ENCODE assay signal across 23 mouse cellular contexts in the genomic region with DNA sequence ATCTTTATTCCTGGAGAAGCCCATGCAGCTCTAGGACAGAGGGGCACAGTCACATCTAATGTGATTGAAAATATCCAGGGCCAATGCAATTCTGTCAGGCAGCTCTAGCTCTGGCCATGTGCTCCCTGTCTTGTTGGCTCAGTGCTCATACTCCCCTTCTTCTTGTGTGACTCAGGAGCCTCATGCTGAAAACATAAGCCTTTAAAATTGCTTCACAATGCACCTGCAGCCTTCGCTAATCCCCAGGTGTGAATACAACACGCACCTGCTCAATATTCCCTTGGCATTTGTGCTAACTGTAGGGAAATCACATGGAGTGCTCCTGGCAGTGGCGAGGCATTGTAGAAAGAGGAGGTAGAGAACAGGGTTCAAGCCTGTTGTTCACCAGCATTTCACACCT.
DNase-seq lines count a peak whose midpoint lies in the region; ATAC-seq and TF ChIP-seq lines count a peak whose summit lies in the region.
"Had no signal": no experiment of that assay in that cellular context is flagged by ENCODE, and none has a peak within 500 bp of the region (broad histone marks: within the 10 kb centered on the region; RNA-seq: fewer than 3 reads in every experiment).

No protein-coding gene starts in this region.

- H3K9ac ChIP-seq in embryonic facial prominence, embryonic 14.5 days (ENCODE audit: low read depth, low read length) = no peak overlapping the region
- no peak overlapping the region for H3K9ac ChIP-seq in hindbrain, embryonic 16.5 days (ENCODE audit: low read depth, low read length)

- no peak overlapping the region for H3K27ac ChIP-seq in embryonic facial prominence, embryonic 14.5 days (replicated peaks; ENCODE audit: low read depth, low read length)
- no peak overlapping the region for H3K27ac ChIP-seq in embryonic facial prominence, embryonic 10.5 days (replicated peaks)
- H3K27ac ChIP-seq in gastrocnemius, adult 2 months = no peak overlapping the region
- no peak overlapping the region for H3K27ac ChIP-seq in hindbrain, embryonic 16.5 days (ENCODE audit: low read depth, low read length)

- H3K36me3 ChIP-seq in embryonic facial prominence, embryonic 14.5 days (ENCODE audit: control insufficient read depth, insufficient read depth, low read length) = no peaks in the 10 kb centered on the region
- no peaks in the 10 kb centered on the region for H3K36me3 ChIP-seq in embryonic facial prominence, embryonic 10.5 days (replicated peaks)
- no peaks in the 10 kb centered on the region for H3K36me3 ChIP-seq in hindbrain, embryonic 16.5 days (ENCODE audit: control insufficient read depth, insufficient read depth, low read length)
- H3K36me3 ChIP-seq: G1E had no signal

- H3K4me3 ChIP-seq in embryonic facial prominence, embryonic 14.5 days (ENCODE audit: low read depth, low read length) = no peak overlapping the region
- H3K4me3 ChIP-seq in embryonic facial prominence, embryonic 10.5 days = no peak overlapping the region
- no peak overlapping the region for H3K4me3 ChIP-seq in gastrocnemius, adult 2 months
- H3K4me3 ChIP-seq in hindbrain, embryonic 16.5 days (ENCODE audit: low read length) = no peak overlapping the region

- no peak overlapping the region for H3K4me2 ChIP-seq in embryonic facial prominence, embryonic 14.5 days (ENCODE audit: low read depth, low read length)
- no peak overlapping the region for H3K4me2 ChIP-seq in hindbrain, embryonic 16.5 days (ENCODE audit: low read length)

- no peak for TF ChIP-seq CTCF in brain, embryonic 14.5 days (IDR thresholded peaks at IDR 0.05; ENCODE audit: borderline replicate concordance, extremely low read depth, insufficient read depth, insufficient read length)
- no peak for TF ChIP-seq CTCF in gastrocnemius, adult 2 months (IDR thresholded peaks at IDR 0.05)

- no peaks in the 10 kb centered on the region for H3K4me1 ChIP-seq in embryonic facial prominence, embryonic 14.5 days (ENCODE audit: control insufficient read depth, insufficient read depth, low read length)
- H3K4me1 ChIP-seq in embryonic facial prominence, embryonic 10.5 days = peaks cover 6% of the 10 kb centered on the region; the same call in 1 of the 2 replicates
- no peaks in the 10 kb centered on the region for H3K4me1 ChIP-seq in hindbrain, embryonic 16.5 days (ENCODE audit: control insufficient read depth, insufficient read depth, low read depth, low read length)

- 62% methylated on average over 3 of the region's 3 CpGs for WGBS in embryonic facial prominence, embryonic 14.5 days
- WGBS in embryonic facial prominence, embryonic 10.5 days = 73% methylated on average over 3 of the region's 3 CpGs
- whole genome bisulfite sequencing in hindbrain, embryonic 16.5 days = 63% methylated on average over 3 of the region's 3 CpGs

- peak; percentile 85 for ATAC-seq in embryonic facial prominence, embryonic 14.5 days (ENCODE audit: low read depth)
- no peak for ATAC-seq in hindbrain, embryonic 16.5 days
- ATAC-seq: activated CD4-positive, CD25-positive, alpha-beta regulatory T cell, adult 4 months; CD4-positive, CD25-positive, alpha-beta regulatory T cell, adult 4 months; Patski had no signal

- peak; percentile 70 for DNase-seq in embryonic facial prominence, embryonic 14.5 days (ENCODE audit: low spot score)
- DNase-seq in embryonic facial prominence, embryonic 10.5 days (ENCODE audit: low spot score) = no peak
- peak; percentile 10 for DNase-seq in MN1 (ENCODE audit: low spot score)
- peak; percentile 16 for DNase-seq in brain, embryonic 14.5 days (ENCODE audit: low read depth)
- DNase-seq in gastrocnemius, adult 2 months = no peak
- DNase-seq: adrenal gland, adult 2 months; adrenal gland, adult 8-10 months; adrenal gland, postnatal 10 days; adrenal gland, postnatal 14 days; adrenal gland, postnatal 25 days; adrenal gland, postnatal 36 days; B cell, adult 2 months; cerebellum, adult 11 months; cerebellum, adult 11-12 months; cerebellum, adult 18-20 months; cerebellum, adult 2 months; cerebellum, adult 8-10 months had no signal

- intact Hi-C loops in gastrocnemius, adult 2 months (cut with DNase I) = no loop called here

- TF ChIP-seq POLR2A in brain, embryonic 14.5 days (IDR thresholded peaks at IDR 0.05; ENCODE audit: borderline replicate concordance, extremely low read depth, insufficient read depth, insufficient read length, poor library complexity, severe bottlenecking) = no peak

- H3K27me3 ChIP-seq in embryonic facial prominence, embryonic 14.5 days (replicated peaks; ENCODE audit: control insufficient read depth, insufficient read depth, low read length) = no peaks in the 10 kb centered on the region
- peaks cover 5% of the 10 kb centered on the region; the same call in 1 of the 2 replicates for H3K27me3 ChIP-seq in embryonic facial prominence, embryonic 10.5 days (replicated peaks; ENCODE audit: low read depth, poor library complexity, severe bottlenecking)
- H3K27me3 ChIP-seq in hindbrain, embryonic 16.5 days (replicated peaks; ENCODE audit: control insufficient read depth, insufficient read depth, low read length) = no peaks in the 10 kb centered on the region
- H3K27me3 ChIP-seq: CH12.LX, Patski had no signal

- H3K9me3 ChIP-seq in embryonic facial prominence, embryonic 14.5 days (ENCODE audit: control insufficient read depth, low read length) = no peaks in the 10 kb centered on the region
- H3K9me3 ChIP-seq in embryonic facial prominence, embryonic 10.5 days = no peaks in the 10 kb centered on the region
- no peaks in the 10 kb centered on the region for H3K9me3 ChIP-seq in hindbrain, embryonic 16.5 days (ENCODE audit: control insufficient read depth, low read length)
- H3K9me3 ChIP-seq: G1E had no signal

Comparison
In these comparisons a context has a peak if more than half of its experiments do, and no peak if none do; other contexts are left out.
1. DNase-seq: peak in embryonic facial prominence, embryonic 14.5 days (single experiment), MN1 (single experiment) and brain, embryonic 14.5 days (single experiment); none in embryonic facial prominence, embryonic 10.5 days (single experiment) and gastrocnemius, adult 2 months (single experiment).